ENCODE assay signal across 13 mouse cellular contexts in the genomic region with DNA sequence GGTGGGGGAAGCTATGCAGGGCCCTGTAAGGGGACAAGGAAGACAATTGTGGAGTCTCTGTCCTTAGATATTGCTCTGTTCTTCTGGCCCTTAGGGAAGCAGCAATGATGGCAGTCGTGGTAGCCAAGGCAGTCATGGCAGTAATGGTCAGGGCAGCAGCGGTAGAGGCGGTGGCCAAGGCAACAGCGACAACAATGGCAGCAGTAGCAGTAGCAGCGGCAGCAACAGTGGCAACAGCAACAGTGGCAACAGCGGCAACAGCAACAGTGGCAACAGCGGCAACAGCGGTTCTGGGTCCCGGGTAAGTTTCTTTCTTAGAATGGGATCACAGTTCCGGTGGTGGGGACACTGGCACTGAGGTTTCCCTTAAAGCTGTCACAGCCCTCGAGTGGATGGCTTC. TPM values are rescaled to one million over a fixed set of nuclear protein-coding genes. Genes with fewer than 3 reads are reported as not detected.
DNase-seq lines count a peak whose midpoint lies in the region; ATAC-seq and TF ChIP-seq lines count a peak whose summit lies in the region.
"Had no signal": no experiment of that assay in that cellular context is flagged by ENCODE, and none has a peak within 500 bp of the region (broad histone marks: within the 10 kb centered on the region; RNA-seq: fewer than 3 reads in every experiment).

No protein-coding gene starts in this region.

- H3K27me3 ChIP-seq in heart, embryonic 14.5 days (ENCODE audit: control insufficient read depth, insufficient read depth, low read length), result no peaks in the 10 kb centered on the region
- H3K27me3 ChIP-seq in hindbrain, embryonic 11.5 days (ENCODE audit: control insufficient read depth, insufficient read depth, low read length), result no peaks in the 10 kb centered on the region
- H3K27me3 ChIP-seq in midbrain, embryonic 15.5 days (replicated peaks), result no peaks in the 10 kb centered on the region

- H3K27ac ChIP-seq in heart, embryonic 14.5 days (replicated peaks in 1 of 2; ENCODE audit: control insufficient read depth in 1 of 2, insufficient read depth in 1 of 2, low read depth in 2 of 2, low read length in 2 of 2), result no peak overlapping the region
- no peak overlapping the region for H3K27ac ChIP-seq in hindbrain, embryonic 11.5 days (ENCODE audit: low read depth, low read length)
- H3K27ac ChIP-seq in midbrain, embryonic 15.5 days, result no peak overlapping the region
- H3K27ac ChIP-seq in layer of hippocampus, adult 2 months, result no peak overlapping the region

- no peak for ATAC-seq in heart, embryonic 14.5 days (ENCODE audit: insufficient number of reproducible peaks, insufficient read depth, low FRiP score, low read depth)
- no peak for ATAC-seq in hindbrain, embryonic 11.5 days (ENCODE audit: low FRiP score)
- no peak; the same call in 1 of the 2 replicates for ATAC-seq in midbrain, embryonic 15.5 days (replicated peaks)
- ATAC-seq: intestine, embryonic 16.5 days had no signal

- no peak overlapping the region for H3K9ac ChIP-seq in heart, embryonic 14.5 days (ENCODE audit: low read length)
- no peak overlapping the region for H3K9ac ChIP-seq in hindbrain, embryonic 11.5 days (ENCODE audit: low read depth, low read length)
- no peak overlapping the region for H3K9ac ChIP-seq in midbrain, embryonic 15.5 days

- H3K4me3 ChIP-seq in heart, embryonic 14.5 days (ENCODE audit: control insufficient read depth in 1 of 2, insufficient read depth in 1 of 2, low read depth in 1 of 2, low read length in 2 of 2), result no peak overlapping the region
- H3K4me3 ChIP-seq in hindbrain, embryonic 11.5 days (ENCODE audit: low read depth, low read length), result no peak overlapping the region
- H3K4me3 ChIP-seq in midbrain, embryonic 15.5 days, result no peak overlapping the region
- no peak overlapping the region for H3K4me3 ChIP-seq in layer of hippocampus, adult 2 months

- WGBS in heart, embryonic 14.5 days, result 40% methylated on average over 11 of the region's 11 CpGs
- 45% methylated on average over 11 of the region's 11 CpGs for WGBS in hindbrain, embryonic 11.5 days
- WGBS in midbrain, embryonic 15.5 days, result 44% methylated on average over 11 of the region's 11 CpGs

- H3K4me1 ChIP-seq in heart, embryonic 14.5 days (ENCODE audit: control insufficient read depth in 2 of 2, insufficient read depth in 2 of 2, low read length in 2 of 2), result peaks cover 3 to 9% of the 10 kb centered on the region in 2 experiments
- H3K4me1 ChIP-seq in hindbrain, embryonic 11.5 days (replicated peaks; ENCODE audit: control insufficient read depth, insufficient read depth, low read length), result no peaks in the 10 kb centered on the region
- H3K4me1 ChIP-seq in midbrain, embryonic 15.5 days, result no peaks in the 10 kb centered on the region

- peak overlapping the region; percentile 2; the same call in 1 of the 2 replicates for H3K4me2 ChIP-seq in heart, embryonic 14.5 days (ENCODE audit: low read length)
- H3K4me2 ChIP-seq in hindbrain, embryonic 11.5 days (replicated peaks; ENCODE audit: low read depth, low read length), result no peak overlapping the region; the same call in 1 of the 2 replicates
- H3K4me2 ChIP-seq in midbrain, embryonic 15.5 days, result 0 out of 2 replicates have a peak overlapping the region, but pooled peaks have one; percentile 9

- H3K36me3 ChIP-seq in heart, embryonic 14.5 days (ENCODE audit: control insufficient read depth, insufficient read depth, low read length), result no peaks in the 10 kb centered on the region
- H3K36me3 ChIP-seq in hindbrain, embryonic 11.5 days (ENCODE audit: control insufficient read depth, insufficient read depth, low read length), result no peaks in the 10 kb centered on the region
- no peaks in the 10 kb centered on the region for H3K36me3 ChIP-seq in midbrain, embryonic 15.5 days (replicated peaks)

- TF ChIP-seq CTCF in layer of hippocampus, adult 2 months (conservative IDR thresholded peaks at IDR 0.05), result no peak

- DNase-seq in heart, adult 9 months (ENCODE audit: low spot score in 2 of 2), result no peak
- DNase-seq in embryo, embryonic 11 days, result peak; percentile 9
- DNase-seq in hindbrain, embryonic 11.5 days (ENCODE audit: low spot score), result peak; percentile 15
- no peak for DNase-seq in B cell, adult 2 months
- no peak for DNase-seq in cerebellum, postnatal 10 days
- no peak for DNase-seq in layer of hippocampus, adult 2 months (ENCODE audit: low spot score in 2 of 2)
- DNase-seq: cerebellum, postnatal 36 days had no signal

- H3K9me3 ChIP-seq in heart, embryonic 14.5 days (ENCODE audit: control insufficient read depth, low read length), result no peaks in the 10 kb centered on the region
- no peaks in the 10 kb centered on the region for H3K9me3 ChIP-seq in hindbrain, embryonic 11.5 days (ENCODE audit: control insufficient read depth, low read length)
- H3K9me3 ChIP-seq in midbrain, embryonic 15.5 days, result no peaks in the 10 kb centered on the region

RNA-seq across cellular contexts. Expression of a gene that starts 1.6 kb away (rescaled TPM):
- polyA plus RNA-seq in heart, embryonic 14.5 days (2014; fragmentation: Nextera tagmentation; extraction: Ambion mirVana), result 0.81 and 1.5 TPM in 2 replicates
- polyA plus RNA-seq in hindbrain, embryonic 11.5 days (2014; fragmentation: Nextera tagmentation; extraction: Ambion mirVana), result 0.34 and 0.73 TPM in 2 replicates
- 1.2 and 3.4 TPM in 2 replicates for polyA plus RNA-seq in midbrain, embryonic 15.5 days (2015; fragmentation: Nextera tagmentation; extraction: Ambion mirVana)
- total RNA-seq in layer of hippocampus, adult 2 months (2021), result under 1 TPM; 0.56 to 1.00 TPM
- total RNA-seq: neutrophil, adult 5-6 weeks had no signal

RNA-seq across cellular contexts. Expression of a gene that starts 13.9 kb away (rescaled TPM):
- polyA plus RNA-seq in heart, embryonic 14.5 days (2014; fragmentation: Nextera tagmentation; extraction: Ambion mirVana), result 0.57 and 0.84 TPM in 2 replicates
- 0.39 and 0.42 TPM in 2 replicates for polyA plus RNA-seq in hindbrain, embryonic 11.5 days (2014; fragmentation: Nextera tagmentation; extraction: Ambion mirVana)
- 2.4 and 3.0 TPM in 2 replicates for polyA plus RNA-seq in midbrain, embryonic 15.5 days (2015; fragmentation: Nextera tagmentation; extraction: Ambion mirVana)
- 1 to 10 TPM; 4.9 to 6.1 TPM for total RNA-seq in layer of hippocampus, adult 2 months (2021)

RNA-seq across cellular contexts. Expression of a gene that starts 21.7 kb away (rescaled TPM):
- polyA plus RNA-seq in heart, embryonic 14.5 days (2014; fragmentation: Nextera tagmentation; extraction: Ambion mirVana), result 0.43 and 0.44 TPM in 2 replicates
- polyA plus RNA-seq in hindbrain, embryonic 11.5 days (2014; fragmentation: Nextera tagmentation; extraction: Ambion mirVana), result 0.60 and 0.75 TPM in 2 replicates
- 0.72 and 1.6 TPM in 2 replicates for polyA plus RNA-seq in midbrain, embryonic 15.5 days (2015; fragmentation: Nextera tagmentation; extraction: Ambion mirVana)
- total RNA-seq in layer of hippocampus, adult 2 months (2021), result not detected
- total RNA-seq: left cerebral cortex, postnatal 25 days; neutrophil, adult 5-6 weeks had no signal
- polyA plus RNA-seq: liver, embryonic 16.5 days had no signal

RNA-seq across cellular contexts. Expression of a gene that starts 22.5 kb away (rescaled TPM):
- 1.1 TPM in 1 of 2 replicates, not detected in the other for polyA plus RNA-seq in heart, embryonic 14.5 days (2014; fragmentation: Nextera tagmentation; extraction: Ambion mirVana)
- polyA plus RNA-seq in hindbrain, embryonic 11.5 days (2014; fragmentation: Nextera tagmentation; extraction: Ambion mirVana), result not detected in 2 replicates
- 4.4 TPM in 1 of 2 replicates, not detected in the other for polyA plus RNA-seq in midbrain, embryonic 15.5 days (2015; fragmentation: Nextera tagmentation; extraction: Ambion mirVana)
- total RNA-seq in layer of hippocampus, adult 2 months (2021), result not detected
- total RNA-seq: left cerebral cortex, postnatal 25 days; neutrophil, adult 5-6 weeks had no signal

RNA-seq across cellular contexts. Expression of a gene that starts 35.8 kb away (rescaled TPM):
- polyA plus RNA-seq in heart, embryonic 14.5 days (2014; fragmentation: Nextera tagmentation; extraction: Ambion mirVana), result 205 and 215 TPM in 2 replicates
- polyA plus RNA-seq in hindbrain, embryonic 11.5 days (2014; fragmentation: Nextera tagmentation; extraction: Ambion mirVana), result 143 and 160 TPM in 2 replicates
- polyA plus RNA-seq in midbrain, embryonic 15.5 days (2015; fragmentation: Nextera tagmentation; extraction: Ambion mirVana), result 242 and 252 TPM in 2 replicates
- total RNA-seq in layer of hippocampus, adult 2 months (2021), result 100 to 1,000 TPM; 108 to 112 TPM

Comparison
In these comparisons a context has a peak if more than half of its experiments do, and no peak if none do; other contexts are left out.
1. DNase-seq: peak in embryo, embryonic 11 days (single experiment) and hindbrain, embryonic 11.5 days (single experiment); none in heart, adult 9 months (0 of 2), B cell, adult 2 months (0 of 2), cerebellum, postnatal 10 days (0 of 2) and layer of hippocampus, adult 2 months (0 of 2).